ENCODE assay signal across 9 mouse cellular contexts in the genomic region with DNA sequence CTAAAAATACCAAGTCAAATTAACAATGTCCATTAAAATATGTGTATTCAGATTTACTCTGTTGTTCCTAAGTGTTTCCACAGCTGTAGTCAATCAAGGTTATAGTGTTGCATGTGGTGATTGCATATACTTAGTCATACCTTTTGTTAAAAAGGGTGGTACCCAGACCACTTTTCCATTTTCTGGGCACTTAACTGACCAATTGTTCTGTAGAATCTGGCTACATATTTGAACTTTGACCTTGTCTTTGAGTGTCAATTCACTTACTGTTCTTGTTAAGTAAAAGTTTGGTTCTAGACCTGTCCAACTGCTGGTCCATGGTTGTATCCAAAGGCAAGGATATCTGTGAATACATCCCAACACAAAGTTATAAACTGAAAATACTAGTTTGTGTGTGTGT. TPM values are rescaled to one million over a fixed set of nuclear protein-coding genes. Genes with fewer than 3 reads are reported as not detected.
DNase-seq lines count a peak whose midpoint lies in the region; ATAC-seq and TF ChIP-seq lines count a peak whose summit lies in the region.
"Had no signal": no experiment of that assay in that cellular context is flagged by ENCODE, and none has a peak within 500 bp of the region (broad histone marks: within the 10 kb centered on the region; RNA-seq: fewer than 3 reads in every experiment).

No protein-coding gene starts in this region.

- H3K9ac ChIP-seq in heart, embryonic 16.5 days (ENCODE audit: low read length): no peak overlapping the region
- no peak overlapping the region for H3K9ac ChIP-seq in embryonic facial prominence, embryonic 13.5 days
- H3K9ac ChIP-seq in liver, embryonic 15.5 days: peak overlapping the region; percentile 29; the same call in 1 of the 2 replicates
- H3K9ac ChIP-seq: heart, embryonic 12.5 days had no signal

- H3K4me3 ChIP-seq in heart, embryonic 16.5 days (ENCODE audit: low read length): no peak overlapping the region
- peak overlapping the region; percentile 97 for H3K4me3 ChIP-seq in E14TG2a.4 (replicated peaks; ENCODE audit: low read length)
- no peak overlapping the region for H3K4me3 ChIP-seq in embryonic facial prominence, embryonic 13.5 days
- H3K4me3 ChIP-seq in liver, embryonic 15.5 days (replicated peaks): peak overlapping the region; percentile 47
- H3K4me3 ChIP-seq: heart, embryonic 12.5 days had no signal

- H3K36me3 ChIP-seq in heart, embryonic 16.5 days (ENCODE audit: control insufficient read depth, insufficient read depth): no peaks in the 10 kb centered on the region
- H3K36me3 ChIP-seq in E14TG2a.4 (ENCODE audit: insufficient read depth, low read length): peaks cover 33% of the 10 kb centered on the region
- H3K36me3 ChIP-seq in embryonic facial prominence, embryonic 13.5 days: peaks cover 7% of the 10 kb centered on the region; the same call in 1 of the 2 replicates
- H3K36me3 ChIP-seq in liver, embryonic 15.5 days (replicated peaks): peaks cover 4% of the 10 kb centered on the region; the same call in 1 of the 2 replicates

- intact Hi-C loops in heart, postnatal 14 days (cut with DNase I): loop anchor here (5.0 kb wide), 1 partner anchor 605 kb away; the partner anchor contains the start of gene Snx19

- H3K9me3 ChIP-seq in heart, embryonic 16.5 days (replicated peaks; ENCODE audit: control insufficient read depth, low read length): no peaks in the 10 kb centered on the region
- H3K9me3 ChIP-seq in E14TG2a.4 (ENCODE audit: low read length): no peaks in the 10 kb centered on the region
- no peaks in the 10 kb centered on the region for H3K9me3 ChIP-seq in embryonic facial prominence, embryonic 13.5 days
- no peaks in the 10 kb centered on the region for H3K9me3 ChIP-seq in liver, embryonic 15.5 days (replicated peaks)
- H3K9me3 ChIP-seq: heart, embryonic 12.5 days had no signal

- no peak for ATAC-seq in heart, embryonic 16.5 days (replicated peaks; ENCODE audit: extremely low read depth, insufficient read depth, low FRiP score)
- ATAC-seq in embryonic facial prominence, embryonic 13.5 days (ENCODE audit: insufficient number of reproducible peaks, insufficient read depth, low FRiP score, low TSS enrichment, low read depth): no peak
- ATAC-seq in liver, embryonic 15.5 days (ENCODE audit: insufficient read depth): no peak
- no peak for ATAC-seq in inflammation-experienced regulatory T-cells, adult 6 months

- TF ChIP-seq CTCF in E14TG2a.4 (conservative IDR thresholded peaks at IDR 0.05; ENCODE audit: low read length): no peak

- H3K27me3 ChIP-seq in heart, embryonic 16.5 days (ENCODE audit: control insufficient read depth, insufficient read depth, low read length): no peaks in the 10 kb centered on the region
- H3K27me3 ChIP-seq in E14TG2a.4 (ENCODE audit: insufficient read depth, low read length): no peaks in the 10 kb centered on the region
- H3K27me3 ChIP-seq in embryonic facial prominence, embryonic 13.5 days: no peaks in the 10 kb centered on the region
- H3K27me3 ChIP-seq in liver, embryonic 15.5 days: no peaks in the 10 kb centered on the region
- H3K27me3 ChIP-seq: heart, embryonic 12.5 days had no signal

- H3K27ac ChIP-seq in heart, embryonic 16.5 days (ENCODE audit: low read length): no peak overlapping the region
- no peak overlapping the region for H3K27ac ChIP-seq in embryonic facial prominence, embryonic 13.5 days
- no peak overlapping the region for H3K27ac ChIP-seq in liver, embryonic 15.5 days (replicated peaks)

- H3K4me1 ChIP-seq in heart, embryonic 16.5 days (ENCODE audit: control insufficient read depth, insufficient read depth, low read length): peaks cover 13% of the 10 kb centered on the region
- H3K4me1 ChIP-seq in E14TG2a.4 (replicated peaks; ENCODE audit: low read depth, low read length): peaks cover 63% of the 10 kb centered on the region
- H3K4me1 ChIP-seq in embryonic facial prominence, embryonic 13.5 days: peaks cover 15% of the 10 kb centered on the region
- peaks cover 22% of the 10 kb centered on the region for H3K4me1 ChIP-seq in liver, embryonic 15.5 days (replicated peaks)

- DNase-seq in heart, postnatal 14 days: no peak
- no peak for DNase-seq in layer of hippocampus, adult 18-20 months (ENCODE audit: low spot score in 2 of 2)
- DNase-seq in kidney, postnatal 25 days: no peak

- peak overlapping the region; percentile 54; the same call in 1 of the 2 replicates for H3K4me2 ChIP-seq in heart, embryonic 16.5 days (ENCODE audit: low read depth, low read length)
- H3K4me2 ChIP-seq in embryonic facial prominence, embryonic 13.5 days: peak overlapping the region; percentile 39
- H3K4me2 ChIP-seq in liver, embryonic 15.5 days: peak overlapping the region; percentile 59

RNA-seq across cellular contexts. Expression of gene Zbtb44, which starts 2.1 kb away (rescaled TPM):
- 6.3 and 6.5 TPM in 2 replicates for polyA plus RNA-seq in heart, embryonic 16.5 days (2015; fragmentation: Nextera tagmentation; extraction: Ambion mirVana)
- total RNA-seq in heart, postnatal 14 days (2021): 10 to 100 TPM; 29.8 to 33.8 TPM
- polyA plus RNA-seq in embryonic facial prominence, embryonic 13.5 days (2015; fragmentation: Nextera tagmentation; extraction: Ambion mirVana): 6.5 TPM in 2 replicates
- 7.2 and 7.7 TPM in 2 replicates for polyA plus RNA-seq in liver, embryonic 15.5 days (2015; fragmentation: Nextera tagmentation; extraction: Ambion mirVana)
- 1 to 10 TPM; 4.4 to 7.6 (median 5.4) TPM for polyA plus RNA-seq in inflammation-experienced regulatory T-cells, adult 6 months (2017; shearing (Covaris generic))
- total RNA-seq in layer of hippocampus, adult 18-20 months (2021): 10 to 100 TPM; 40.3 to 40.8 TPM

Comparison
In these comparisons a context has a peak if more than half of its experiments do, and no peak if none do; other contexts are left out.
1. H3K4me3 ChIP-seq: peak in E14TG2a.4 (single experiment) and liver, embryonic 15.5 days (single experiment); none in heart, embryonic 16.5 days (single experiment) and embryonic facial prominence, embryonic 13.5 days (single experiment).
2. Peak in every context shown above with its lines, with median percentiles within 50 percentile points of each other: H3K4me2 ChIP-seq.